Comparison of ENCODE assay signal across 22 mouse cellular contexts in genomic region chr3:97223261-97223660, GRCm38 (mm10).
DNase-seq lines count a peak whose midpoint lies in the region; ATAC-seq and TF ChIP-seq lines count a peak whose summit lies in the region.
"Had no signal": no experiment of that assay in that cellular context is flagged by ENCODE, and none has a peak within 500 bp of the region (broad histone marks: within the 10 kb centered on the region; RNA-seq: fewer than 3 reads in every experiment).

No protein-coding gene starts in this region.

- ATAC-seq in midbrain, embryonic 11.5 days (ENCODE audit: low FRiP score): no peak
- ATAC-seq in midbrain, embryonic 13.5 days: no peak
- no peak for ATAC-seq in stomach, embryonic 15.5 days (ENCODE audit: insufficient read depth, low FRiP score, low read depth)
- ATAC-seq in stomach, postnatal 0 days (ENCODE audit: low FRiP score, low TSS enrichment): no peak
- ATAC-seq in stomach, embryonic 16.5 days (ENCODE audit: insufficient read depth, low FRiP score): no peak
- ATAC-seq: activated CD4-positive, CD25-positive, alpha-beta regulatory T cell, adult 4 months; CD4-positive, CD25-positive, alpha-beta regulatory T cell, adult 4 months; Patski had no signal

- no peak overlapping the region for H3K27ac ChIP-seq in midbrain, embryonic 11.5 days (ENCODE audit: low read depth, low read length)
- H3K27ac ChIP-seq in midbrain, embryonic 13.5 days: no peak overlapping the region
- H3K27ac ChIP-seq in stomach, embryonic 15.5 days: peak overlapping the region; percentile 26; the same call in 1 of the 2 replicates
- no peak overlapping the region; the same call in 1 of the 2 replicates for H3K27ac ChIP-seq in stomach, postnatal 0 days (replicated peaks)
- no peak overlapping the region for H3K27ac ChIP-seq in CH12.LX (ENCODE audit: insufficient read depth, low read depth)
- peak overlapping the region; percentile 25; the same call in 1 of the 2 replicates for H3K27ac ChIP-seq in stomach, embryonic 16.5 days (ENCODE audit: low read length)

- H3K36me3 ChIP-seq in midbrain, embryonic 11.5 days (ENCODE audit: control insufficient read depth, insufficient read depth, low read length): peaks cover 9% of the 10 kb centered on the region
- peaks cover 46% of the 10 kb centered on the region for H3K36me3 ChIP-seq in midbrain, embryonic 13.5 days
- 0 out of 2 replicates have a peak, but pooled peaks cover 13% of the 10 kb centered on the region for H3K36me3 ChIP-seq in stomach, embryonic 15.5 days
- peaks cover 9% of the 10 kb centered on the region; the same call in 1 of the 2 replicates for H3K36me3 ChIP-seq in stomach, postnatal 0 days (ENCODE audit: control insufficient read depth, insufficient read depth, low read length)
- peaks cover 7 to 43% of the 10 kb centered on the region in 2 experiments for H3K36me3 ChIP-seq in CH12.LX (replicated peaks in 1 of 2; ENCODE audit: control insufficient read depth in 1 of 2, insufficient read depth in 1 of 2, low read length in 1 of 2)
- no peaks in the 10 kb centered on the region for H3K36me3 ChIP-seq in stomach, embryonic 16.5 days (ENCODE audit: control insufficient read depth, insufficient read depth, low read length)

- no peak overlapping the region for H3K9ac ChIP-seq in midbrain, embryonic 11.5 days (ENCODE audit: low read length)
- H3K9ac ChIP-seq in midbrain, embryonic 13.5 days (replicated peaks): no peak overlapping the region
- H3K9ac ChIP-seq in stomach, embryonic 15.5 days: no peak overlapping the region
- H3K9ac ChIP-seq in stomach, postnatal 0 days (ENCODE audit: low read length): no peak overlapping the region
- no peak overlapping the region for H3K9ac ChIP-seq in CH12.LX (ENCODE audit: insufficient read depth, low read depth)
- no peak overlapping the region for H3K9ac ChIP-seq in stomach, embryonic 16.5 days (ENCODE audit: low read length)

- DNase-seq in midbrain, embryonic 11.5 days (ENCODE audit: low spot score, missing footprints): peak; percentile 12
- DNase-seq in stomach, postnatal 0 days (ENCODE audit: low spot score): no peak
- DNase-seq in CH12.LX (ENCODE audit: extremely low read depth): peak; percentile 66
- no peak for DNase-seq in left cerebral cortex, adult 8-10 months (ENCODE audit: low spot score in 2 of 2)
- DNase-seq in embryo, embryonic 9.5 days (ENCODE audit: extremely low spot score): no peak
- DNase-seq: adrenal gland, adult 2 months; adrenal gland, adult 8-10 months; adrenal gland, postnatal 10 days; adrenal gland, postnatal 14 days; adrenal gland, postnatal 25 days; adrenal gland, postnatal 36 days; B cell, adult 2 months; cerebellum, adult 11 months; cerebellum, adult 11-12 months; cerebellum, adult 18-20 months had no signal

- TF ChIP-seq EP300 in stomach, postnatal 0 days (optimal IDR thresholded peaks at IDR 0.05): no peak
- TF ChIP-seq EP300 in CH12.LX (IDR thresholded peaks at IDR 0.05; ENCODE audit: low read length): no peak

- H3K27me3 ChIP-seq in midbrain, embryonic 11.5 days (ENCODE audit: control insufficient read depth, insufficient read depth, low read length): no peaks in the 10 kb centered on the region
- no peaks in the 10 kb centered on the region for H3K27me3 ChIP-seq in midbrain, embryonic 13.5 days
- H3K27me3 ChIP-seq in stomach, embryonic 15.5 days (replicated peaks): no peaks in the 10 kb centered on the region
- H3K27me3 ChIP-seq in stomach, postnatal 0 days (ENCODE audit: control insufficient read depth, insufficient read depth, low read length): no peaks in the 10 kb centered on the region
- no peaks in the 10 kb centered on the region for H3K27me3 ChIP-seq in CH12.LX (replicated peaks)
- H3K27me3 ChIP-seq in stomach, embryonic 16.5 days (ENCODE audit: control insufficient read depth, insufficient read depth, low read length): no peaks in the 10 kb centered on the region
- H3K27me3 ChIP-seq: Patski had no signal

- H3K4me1 ChIP-seq in midbrain, embryonic 11.5 days (ENCODE audit: control insufficient read depth, insufficient read depth, low read length): peaks cover 17% of the 10 kb centered on the region
- peaks cover 40% of the 10 kb centered on the region for H3K4me1 ChIP-seq in midbrain, embryonic 13.5 days (replicated peaks)
- H3K4me1 ChIP-seq in stomach, embryonic 15.5 days: peaks cover 16% of the 10 kb centered on the region
- H3K4me1 ChIP-seq in stomach, postnatal 0 days (replicated peaks; ENCODE audit: control insufficient read depth, insufficient read depth): peaks cover 9% of the 10 kb centered on the region
- peaks cover 13 to 47% of the 10 kb centered on the region in 2 experiments for H3K4me1 ChIP-seq in CH12.LX (ENCODE audit: control insufficient read depth in 1 of 2, insufficient read depth in 2 of 2)
- peaks cover 13% of the 10 kb centered on the region for H3K4me1 ChIP-seq in stomach, embryonic 16.5 days (ENCODE audit: control insufficient read depth, insufficient read depth, low read length)

- TF ChIP-seq RAD21 in CH12.LX (IDR thresholded peaks at IDR 0.05; ENCODE audit: low read depth, low read length): no peak

- TF ChIP-seq CTCF in stomach, postnatal 0 days (IDR thresholded peaks at IDR 0.05; ENCODE audit: low read depth): no peak
- no peak for TF ChIP-seq CTCF in CH12.LX (conservative IDR thresholded peaks at IDR 0.05 in 1 of 2, IDR thresholded peaks at IDR 0.05 in 1 of 2; ENCODE audit: low read depth in 2 of 2, low read length in 2 of 2)

- H3K79me2 ChIP-seq in CH12.LX (replicated peaks; ENCODE audit: control insufficient read depth, extremely low read depth, insufficient read depth, poor library complexity, severe bottlenecking): no peaks in the 10 kb centered on the region; the same call in 1 of the 2 replicates

- no peak for TF ChIP-seq POLR2A in CH12.LX (IDR thresholded peaks at IDR 0.05; ENCODE audit: low read depth, low read length)

- H3K9me3 ChIP-seq in midbrain, embryonic 11.5 days (ENCODE audit: control insufficient read depth, low read length): no peaks in the 10 kb centered on the region
- no peaks in the 10 kb centered on the region for H3K9me3 ChIP-seq in midbrain, embryonic 13.5 days
- no peaks in the 10 kb centered on the region for H3K9me3 ChIP-seq in stomach, embryonic 15.5 days
- H3K9me3 ChIP-seq in stomach, postnatal 0 days (ENCODE audit: control insufficient read depth, low read length): no peaks in the 10 kb centered on the region
- no peaks in the 10 kb centered on the region for H3K9me3 ChIP-seq in CH12.LX (replicated peaks; ENCODE audit: low read length)
- H3K9me3 ChIP-seq in stomach, embryonic 16.5 days (replicated peaks; ENCODE audit: control insufficient read depth, low read length): no peaks in the 10 kb centered on the region
- H3K9me3 ChIP-seq: G1E had no signal

- 84% methylated on average over 9 of the region's 9 CpGs for whole genome bisulfite sequencing in midbrain, embryonic 11.5 days
- 78% methylated on average over 9 of the region's 9 CpGs for WGBS in midbrain, embryonic 13.5 days
- WGBS in stomach, embryonic 15.5 days: 74% methylated on average over 9 of the region's 9 CpGs
- WGBS in stomach, postnatal 0 days: 72% methylated on average over 9 of the region's 9 CpGs
- WGBS in stomach, embryonic 16.5 days: 78% methylated on average over 9 of the region's 9 CpGs

- H3K4me2 ChIP-seq in midbrain, embryonic 11.5 days: no peak overlapping the region
- H3K4me2 ChIP-seq in midbrain, embryonic 13.5 days (replicated peaks): no peak overlapping the region
- H3K4me2 ChIP-seq in stomach, embryonic 15.5 days: no peak overlapping the region
- H3K4me2 ChIP-seq in stomach, postnatal 0 days (replicated peaks; ENCODE audit: low read depth): no peak overlapping the region
- 0 out of 2 replicates have a peak overlapping the region, but pooled peaks have one; percentile 4 for H3K4me2 ChIP-seq in CH12.LX (ENCODE audit: insufficient read depth, low read depth, poor library complexity, severe bottlenecking)
- H3K4me2 ChIP-seq in stomach, embryonic 16.5 days (ENCODE audit: low read depth, low read length): no peak overlapping the region

- H3K4me3 ChIP-seq in midbrain, embryonic 11.5 days (ENCODE audit: low read depth, low read length): no peak overlapping the region
- no peak overlapping the region for H3K4me3 ChIP-seq in midbrain, embryonic 13.5 days (replicated peaks)
- H3K4me3 ChIP-seq in stomach, embryonic 15.5 days (replicated peaks): no peak overlapping the region
- no peak overlapping the region for H3K4me3 ChIP-seq in stomach, postnatal 0 days (ENCODE audit: low read depth, low read length)
- no peak overlapping the region for H3K4me3 ChIP-seq in CH12.LX (replicated peaks in 1 of 3; ENCODE audit: low read depth in 2 of 3, low read length in 2 of 3, poor library complexity in 1 of 3)
- no peak overlapping the region for H3K4me3 ChIP-seq in stomach, embryonic 16.5 days (replicated peaks; ENCODE audit: low read length)

- in situ Hi-C loops in CH12.LX (cut with MboI; ENCODE audit: low pct_ligation_motif_present, low pct_unique_long_range_greater_than_20kb, low sequenced_read_pairs): no loop called here

- dilution Hi-C loops in CH12.LX (cut with MboI; ENCODE audit: extremely low pct_ligation_motif_present, extremely low pct_unique_long_range_greater_than_20kb, low sequenced_read_pairs): no loop called here

TF ChIP-seq in CH12.LX, 34 proteins besides CTCF, POLR2A, EP300 and RAD21:
- TF ChIP-seq ETS1 (conservative IDR thresholded peaks at IDR 0.05; ENCODE audit: low read depth, low read length) (peak; percentile 72), IRF4 (IDR thresholded peaks at IDR 0.05; ENCODE audit: low read depth, low read length) (no peak), BHLHE40 (IDR thresholded peaks at IDR 0.05; ENCODE audit: low read depth, low read length) (peak; percentile 78), MAX (IDR thresholded peaks at IDR 0.05; ENCODE audit: low read length) (0 out of 2 replicates have a peak, but pooled peaks have one; percentile 13), MAFK (IDR thresholded peaks at IDR 0.05; ENCODE audit: insufficient replicate concordance, low read length) (no peak), ZNF384 (IDR thresholded peaks at IDR 0.05; ENCODE audit: low read depth, low read length) (no peak), TCF12 (IDR thresholded peaks at IDR 0.05; ENCODE audit: low read depth, low read length) (0 out of 2 replicates have a peak, but pooled peaks have one; percentile 15)
TF ChIP-seq in CH12.LX: peak in this region for 4.

Comparison
In these comparisons a context has a peak if more than half of its experiments do, and no peak if none do; other contexts are left out.
1. H3K27ac ChIP-seq: peak in stomach, embryonic 15.5 days (single experiment) and stomach, embryonic 16.5 days (single experiment); none in midbrain, embryonic 11.5 days (single experiment), midbrain, embryonic 13.5 days (single experiment), stomach, postnatal 0 days (single experiment) and CH12.LX (single experiment).
2. DNase-seq: peak in midbrain, embryonic 11.5 days (single experiment) and CH12.LX (single experiment); none in stomach, postnatal 0 days (single experiment), left cerebral cortex, adult 8-10 months (0 of 2) and embryo, embryonic 9.5 days (single experiment).